Mouse (Mus musculus) megakaryocyte, embryonic 14.5 days (primary cell): ENCODE measurements around the gene Foxl1. TPM values are rescaled to one million over a fixed set of nuclear protein-coding genes. Genes with fewer than 3 reads are reported as not detected.

Experiments
- H3K27me3 ChIP-seq: replicated peaks from 2 replicates; pipeline ENCODE3; 2012; ENCODE audit warnings: inconsistent platforms
- H3K36me3 ChIP-seq: replicated peaks from 2 replicates; pipeline ENCODE3; 2012; ENCODE audit warnings: low read length, inconsistent platforms, mixed read lengths
- H3K4me1 ChIP-seq: 2 replicates; pipeline ENCODE4 v1.6.1; 2012; ENCODE audit warnings: inconsistent platforms
- H3K4me3 ChIP-seq: replicated peaks from 2 replicates; pipeline ENCODE3; 2012; ENCODE audit warnings: moderate library complexity, mild to moderate bottlenecking, inconsistent platforms
- H3K9me3 ChIP-seq: 2 replicates; pipeline ENCODE4 v1.6.1; 2012; ENCODE audit warnings: inconsistent platforms
- FLI1 ChIP-seq: IDR thresholded peaks from 2 replicates; pipeline ENCODE4 v1.6.1; 2012; ENCODE audit warnings: low read length, inconsistent platforms, mixed read lengths
- GATA1 ChIP-seq: IDR thresholded peaks from 3 replicates; pipeline ENCODE4 v1.6.1; 2012; ENCODE audit warnings: mixed read lengths, low read length, inconsistent platforms, borderline replicate concordance
- polyA plus RNA-seq: library from polyadenylated mRNA; stranded (reverse); fragments of >175 nt; gene quantifications from 2 replicates; pipeline ENCODE4 v1.2.3, GENCODE M21; 2012; ENCODE audit warnings: low replicate concordance; ENCODE audit not compliant: insufficient read depth

Foxl1 gene
- polyA plus RNA-seq, 1 experiment = not detected

DNA sequence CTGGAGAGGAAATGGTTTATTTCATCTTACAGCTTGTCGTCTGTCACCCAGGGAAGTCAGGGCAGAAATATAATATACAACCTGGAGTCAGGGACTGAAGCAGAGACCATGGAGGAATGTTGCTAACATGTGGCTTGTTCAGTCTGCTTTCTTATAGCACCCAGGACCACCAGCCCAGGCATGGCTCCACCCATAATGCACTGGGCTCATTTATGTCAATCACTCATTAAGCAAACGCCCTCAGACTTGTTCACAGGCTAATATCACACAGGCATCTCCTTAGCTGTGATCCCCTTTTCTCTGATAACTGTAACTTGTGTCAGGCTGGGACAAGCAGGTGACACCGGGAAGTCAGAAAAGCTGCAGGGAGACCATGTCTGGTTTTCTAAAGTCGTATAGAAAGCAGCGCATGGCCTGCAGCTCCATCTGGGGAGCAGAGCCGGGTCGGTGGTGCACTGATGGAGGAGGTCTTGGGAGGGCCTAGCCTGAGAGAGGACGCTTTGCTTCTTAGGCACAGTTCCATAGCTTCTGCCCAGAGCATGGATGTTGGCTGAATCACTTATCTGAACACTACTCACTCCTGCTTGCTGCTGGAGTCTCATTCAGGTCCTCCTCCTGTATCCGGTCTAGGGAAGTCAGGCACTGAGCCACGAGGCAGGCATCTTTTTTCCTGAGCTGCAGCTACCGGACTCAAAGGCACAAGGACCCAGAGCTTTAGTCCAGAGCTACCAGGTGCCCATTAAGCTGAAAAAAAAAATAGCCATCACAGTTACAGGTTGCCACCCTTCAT lies 35.4 kb downstream of the Foxl1 start:
- TF ChIP-seq FLI1 (no peak), GATA1 (no peak)
- peaks cover 68% of the 10 kb centered on the region for H3K4me1 ChIP-seq
- no peaks in the 10 kb centered on the region for H3K36me3 ChIP-seq
- H3K27me3 ChIP-seq = peaks cover 95% of the 10 kb centered on the region
- H3K4me3 ChIP-seq = no peak overlapping the region
- H3K9me3 ChIP-seq = no peaks in the 10 kb centered on the region

- peaks cover 92% of the 10 kb centered on the region for H3K27me3 ChIP-seq
- TF ChIP-seq FLI1 = no peak
- no peak for TF ChIP-seq GATA1
- H3K4me1 ChIP-seq = peaks cover 65% of the 10 kb centered on the region
- H3K9me3 ChIP-seq = no peaks in the 10 kb centered on the region
- no peak overlapping the region for H3K4me3 ChIP-seq
- H3K36me3 ChIP-seq = no peaks in the 10 kb centered on the region
Measured at GRCm38 (mm10) chr8:121164017-121164469, 36.3 kb downstream of the Foxl1 start.

- Histone ChIP-seq H3K27me3 (peaks cover 60% of the 10 kb centered on the region), H3K36me3 (no peaks in the 10 kb centered on the region), H3K4me3 (no peak overlapping the region), H3K9me3 (no peaks in the 10 kb centered on the region), H3K4me1 (peaks cover 74% of the 10 kb centered on the region)
- no peak for TF ChIP-seq GATA1
- TF ChIP-seq FLI1 = no peak
Measured at GRCm38 (mm10) chr8:121168033-121168432, 40.3 kb downstream of the Foxl1 start.

DNA sequence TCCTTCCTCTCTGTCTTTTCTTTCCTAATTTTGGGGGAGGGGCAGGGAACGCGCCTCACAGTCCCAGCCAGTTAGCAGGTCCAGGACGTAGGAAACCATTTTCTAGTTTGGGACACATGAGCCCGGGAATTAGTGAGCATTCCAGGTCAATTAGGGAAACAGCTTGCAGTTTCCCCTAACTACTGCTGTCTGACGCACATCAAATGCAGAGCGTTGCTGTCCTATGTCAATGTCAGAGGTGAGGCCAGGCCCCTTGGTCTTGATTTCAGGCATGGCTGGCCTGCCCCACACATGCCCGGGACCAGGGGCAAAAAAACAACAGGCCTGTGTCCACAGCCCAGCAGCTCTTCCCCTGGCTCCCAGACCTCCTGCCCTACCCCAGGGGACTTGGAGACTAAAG lies 42.4 kb downstream of the Foxl1 start:
- Histone ChIP-seq H3K4me3 (peak overlapping the region; percentile 76), H3K4me1 (peaks cover 65% of the 10 kb centered on the region), H3K27me3 (peaks cover 39% of the 10 kb centered on the region), H3K9me3 (no peaks in the 10 kb centered on the region), H3K36me3 (no peaks in the 10 kb centered on the region)
- TF ChIP-seq FLI1 = no peak
- TF ChIP-seq GATA1 = no peak

- Histone ChIP-seq H3K27me3 (peaks cover 32% of the 10 kb centered on the region), H3K4me3 (peak overlapping the region; percentile 76), H3K36me3 (no peaks in the 10 kb centered on the region), H3K4me1 (peaks cover 68% of the 10 kb centered on the region), H3K9me3 (no peaks in the 10 kb centered on the region)
- TF ChIP-seq GATA1 = no peak
- no peak for TF ChIP-seq FLI1
Measured at GRCm38 (mm10) chr8:121170626-121171552, 43.1 kb downstream of the Foxl1 start.

GRCm38 (mm10) chr8:121172567-121172966 lies 44.8 kb downstream of the Foxl1 start:
- H3K4me1 ChIP-seq = peaks cover 77% of the 10 kb centered on the region
- H3K27me3 ChIP-seq = peaks cover 18% of the 10 kb centered on the region
- no peaks in the 10 kb centered on the region for H3K9me3 ChIP-seq
- TF ChIP-seq GATA1 (no peak), FLI1 (no peak)
- no peak overlapping the region for H3K4me3 ChIP-seq
- H3K36me3 ChIP-seq = no peaks in the 10 kb centered on the region

GRCm38 (mm10) chr8:121174178-121174577 lies 46.4 kb downstream of the Foxl1 start:
- no peaks in the 10 kb centered on the region for H3K9me3 ChIP-seq
- H3K36me3 ChIP-seq = no peaks in the 10 kb centered on the region
- H3K4me1 ChIP-seq = peaks cover 78% of the 10 kb centered on the region
- TF ChIP-seq GATA1 (no peak), FLI1 (no peak)
- H3K27me3 ChIP-seq = peaks cover 12% of the 10 kb centered on the region
- no peak overlapping the region for H3K4me3 ChIP-seq

- TF ChIP-seq GATA1 = no peak
- no peak for TF ChIP-seq FLI1
- Histone ChIP-seq H3K27me3 (peaks cover 12% of the 10 kb centered on the region), H3K4me3 (no peak overlapping the region), H3K9me3 (no peaks in the 10 kb centered on the region), H3K36me3 (no peaks in the 10 kb centered on the region), H3K4me1 (peaks cover 73% of the 10 kb centered on the region)
Measured at GRCm38 (mm10) chr8:121174721-121175539, 47.2 kb downstream of the Foxl1 start.

DNA sequence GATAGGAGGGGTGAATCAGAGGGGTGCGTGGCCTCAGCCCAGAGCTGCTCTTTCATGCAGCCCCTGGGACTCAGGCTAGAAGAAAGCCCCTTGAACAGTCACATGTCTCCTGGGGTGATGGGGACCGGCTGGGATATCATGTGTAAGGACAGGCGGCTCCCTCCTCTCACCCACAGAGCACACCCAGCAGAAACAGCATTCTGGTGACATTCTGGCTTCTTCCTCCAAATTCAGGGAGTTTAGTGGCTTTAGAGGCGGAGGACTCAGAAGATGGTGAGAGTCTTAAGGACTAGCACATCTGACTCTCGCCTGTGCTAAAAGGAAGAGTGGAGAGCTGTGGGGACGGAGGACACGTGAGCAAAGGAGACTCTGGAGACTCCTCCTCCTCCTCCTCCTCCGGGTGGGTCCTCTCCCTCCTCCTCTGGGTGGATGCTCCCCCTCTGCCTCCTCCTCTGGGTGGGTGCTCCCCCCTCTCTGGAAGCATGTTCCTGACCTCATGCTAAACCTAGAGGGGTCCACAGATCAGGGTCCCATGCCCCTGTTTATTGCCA lies 47.9 kb downstream of the Foxl1 start:
- Histone ChIP-seq H3K27me3 (peaks cover 12% of the 10 kb centered on the region), H3K4me3 (peak overlapping the region; percentile 46), H3K36me3 (no peaks in the 10 kb centered on the region), H3K9me3 (no peaks in the 10 kb centered on the region), H3K4me1 (peaks cover 66% of the 10 kb centered on the region)
- TF ChIP-seq FLI1 (no peak), GATA1 (no peak)
